Mouse (Mus musculus) neural tube, embryonic 15.5 days (tissue): ENCODE data around the gene Lrrc8d. TPM values are rescaled to one million over a fixed set of nuclear protein-coding genes. Genes with fewer than 3 reads are reported as not detected.
A peak's percentile ranks its signal among the peaks of the same experiment; 100 is the strongest.

Experiments
- ATAC-seq: fragments of 200-750 bp; cut with Nextera tagmentation; 2 replicates; pipeline ENCODE4 v1.8.0; 2017; ENCODE audit warnings: mild to moderate bottlenecking, moderate TSS enrichment, moderate library complexity; ENCODE audit not compliant: low FRiP score
- H3K27ac ChIP-seq: fragments of 300-500 bp; sonication (generic); replicated peaks from 2 replicates; pipeline ENCODE4 v1.5.1; 2015; ENCODE audit warnings: mild to moderate bottlenecking, inconsistent platforms
- H3K27me3 ChIP-seq: fragments of 300-500 bp; sonication (generic); replicated peaks from 2 replicates; pipeline ENCODE4 v1.6.1; 2015; ENCODE audit warnings: inconsistent platforms
- H3K36me3 ChIP-seq: fragments of 300-500 bp; sonication (generic); 2 replicates; pipeline ENCODE4 v1.6.1; 2015; ENCODE audit warnings: inconsistent platforms
- H3K4me1 ChIP-seq: fragments of 300-500 bp; sonication (generic); 2 replicates; pipeline ENCODE4 v1.6.1; 2015; ENCODE audit warnings: inconsistent platforms
- H3K4me2 ChIP-seq: fragments of 300-500 bp; sonication (generic); 2 replicates; pipeline ENCODE4 v1.6.1; 2015; ENCODE audit warnings: inconsistent platforms, mild to moderate bottlenecking, moderate library complexity
- H3K4me3 ChIP-seq: fragments of 300-500 bp; sonication (generic); replicated peaks from 2 replicates; pipeline ENCODE4 v1.5.1; 2015; ENCODE audit warnings: mild to moderate bottlenecking, inconsistent platforms
- H3K9ac ChIP-seq: fragments of 300-500 bp; sonication (generic); replicated peaks from 2 replicates; pipeline ENCODE4 v1.6.1; 2015; ENCODE audit warnings: mild to moderate bottlenecking, inconsistent platforms
- H3K9me3 ChIP-seq: fragments of 300-500 bp; sonication (generic); replicated peaks from 2 replicates; pipeline ENCODE4 v1.6.1; 2016; ENCODE audit warnings: inconsistent platforms
- WGBS: fragments of 180-500 bp; shearing (Covaris S2); methylation state at CpG from one replicate; pipeline ENCODE4 v1.1.7; 2015; ENCODE audit warnings: mixed read lengths; 5-methylcytosine and 5-hydroxymethylcytosine counted together
- polyA plus RNA-seq: library from polyadenylated mRNA; unstranded; fragments of >200 nt; fragmentation: Nextera tagmentation; extraction: Ambion mirVana; gene quantifications from 2 replicates; pipeline ENCODE4 v1.2.1, GENCODE M21; 2015

Lrrc8d gene
- polyA plus RNA-seq, 1 experiment from 2014 or later = 29.4 TPM

- H3K36me3 ChIP-seq = no peaks in the 10 kb centered on the region
- H3K9me3 ChIP-seq = no peaks in the 10 kb centered on the region
- H3K4me1 ChIP-seq = peaks cover 55% of the 10 kb centered on the region
- no peak overlapping the region for H3K4me2 ChIP-seq
- 46% methylated on average over 9 of the region's 9 CpGs for WGBS
- no peaks in the 10 kb centered on the region for H3K27me3 ChIP-seq
- H3K4me3 ChIP-seq = no peak overlapping the region
- H3K27ac ChIP-seq = peak overlapping the region; percentile 54; the same call in 1 of the 2 replicates
- H3K9ac ChIP-seq = no peak overlapping the region
- no peak for ATAC-seq
Measured at GRCm38 (mm10) chr5:105704573-105704972, 4.8 kb downstream of the Lrrc8d start.

- Histone ChIP-seq H3K4me1 (peaks cover 55% of the 10 kb centered on the region), H3K4me2 (no peak overlapping the region), H3K36me3 (no peaks in the 10 kb centered on the region), H3K9me3 (no peaks in the 10 kb centered on the region), H3K27me3 (no peaks in the 10 kb centered on the region), H3K4me3 (no peak overlapping the region), H3K27ac (no peak overlapping the region), H3K9ac (no peak overlapping the region)
- WGBS = 67% methylated on average over 11 of the region's 11 CpGs
- no peak for ATAC-seq
Measured at GRCm38 (mm10) chr5:105706635-105707034, 6.9 kb downstream of the Lrrc8d start.

GRCm38 (mm10) chr5:105708276-105708675 lies 8.5 kb downstream of the Lrrc8d start:
- Histone ChIP-seq H3K4me2 (no peak overlapping the region), H3K27ac (no peak overlapping the region), H3K9ac (no peak overlapping the region), H3K36me3 (no peaks in the 10 kb centered on the region), H3K4me1 (peaks cover 44% of the 10 kb centered on the region), H3K4me3 (no peak overlapping the region), H3K9me3 (no peaks in the 10 kb centered on the region), H3K27me3 (no peaks in the 10 kb centered on the region)
- 91% methylated on average over 5 of the region's 5 CpGs for WGBS
- no peak for ATAC-seq

DNA sequence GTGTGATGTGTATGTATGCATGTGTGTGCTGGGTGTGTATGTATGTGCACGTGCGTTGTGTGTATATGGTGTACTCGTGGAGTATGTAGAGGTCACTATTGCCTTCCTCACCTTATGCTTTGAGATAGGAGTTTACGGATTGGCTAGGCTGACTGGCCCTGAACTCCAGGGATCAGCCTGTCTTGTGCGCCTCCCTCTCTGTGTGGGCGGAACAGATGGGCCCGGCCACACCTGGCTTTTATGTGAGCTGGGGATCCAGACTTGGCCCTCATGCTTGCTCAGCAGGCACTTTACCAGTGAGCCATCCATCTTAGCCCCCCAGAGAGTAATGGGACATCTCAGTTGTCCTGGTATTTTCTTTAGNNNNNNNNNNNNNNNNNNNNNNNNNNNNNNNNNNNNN lies 10.7 kb downstream of the Lrrc8d start:
- H3K4me1 ChIP-seq = peaks cover 35% of the 10 kb centered on the region
- H3K9me3 ChIP-seq = no peaks in the 10 kb centered on the region
- H3K36me3 ChIP-seq = no peaks in the 10 kb centered on the region
- H3K4me3 ChIP-seq = no peak overlapping the region
- no peak overlapping the region for H3K4me2 ChIP-seq
- WGBS = 79% methylated on average over 7 of the region's 7 CpGs
- ATAC-seq = no peak
- H3K9ac ChIP-seq = no peak overlapping the region
- no peaks in the 10 kb centered on the region for H3K27me3 ChIP-seq
- H3K27ac ChIP-seq = no peak overlapping the region

GRCm38 (mm10) chr5:105714446-105714845 lies 14.7 kb downstream of the Lrrc8d start:
- H3K9me3 ChIP-seq = no peaks in the 10 kb centered on the region
- WGBS = 79% methylated on average over 6 of the region's 6 CpGs
- H3K9ac ChIP-seq = no peak overlapping the region; the same call in 1 of the 2 replicates
- H3K4me2 ChIP-seq = no peak overlapping the region
- H3K4me3 ChIP-seq = no peak overlapping the region
- peak overlapping the region; percentile 75 for H3K27ac ChIP-seq
- no peaks in the 10 kb centered on the region for H3K27me3 ChIP-seq
- H3K4me1 ChIP-seq = peaks cover 55% of the 10 kb centered on the region
- no peak for ATAC-seq
- no peaks in the 10 kb centered on the region for H3K36me3 ChIP-seq

- Histone ChIP-seq H3K9me3 (no peaks in the 10 kb centered on the region), H3K9ac (no peak overlapping the region), H3K36me3 (no peaks in the 10 kb centered on the region), H3K27ac (peak overlapping the region; percentile 75), H3K4me3 (no peak overlapping the region), H3K4me1 (peaks cover 55% of the 10 kb centered on the region), H3K4me2 (peak overlapping the region; percentile 11), H3K27me3 (no peaks in the 10 kb centered on the region)
- 82% methylated on average over 8 of the region's 8 CpGs for WGBS
- ATAC-seq = no peak
Measured at GRCm38 (mm10) chr5:105715095-105715494, 15.3 kb downstream of the Lrrc8d start.

- Histone ChIP-seq H3K27me3 (no peaks in the 10 kb centered on the region), H3K9ac (no peak overlapping the region), H3K27ac (peak overlapping the region; percentile 75), H3K9me3 (no peaks in the 10 kb centered on the region), H3K4me1 (peaks cover 50% of the 10 kb centered on the region), H3K4me3 (no peak overlapping the region), H3K4me2 (peak overlapping the region; percentile 11), H3K36me3 (no peaks in the 10 kb centered on the region)
- peak; percentile 49; the same call in 1 of the 2 replicates for ATAC-seq
- 47% methylated on average over 10 of the region's 10 CpGs for WGBS
Measured at GRCm38 (mm10) chr5:105715531-105716124, 15.9 kb downstream of the Lrrc8d start.

GRCm38 (mm10) chr5:105717294-105717693 lies 17.5 kb downstream of the Lrrc8d start:
- Histone ChIP-seq H3K4me3 (no peak overlapping the region), H3K27ac (peak overlapping the region; percentile 72), H3K36me3 (no peaks in the 10 kb centered on the region), H3K9me3 (no peaks in the 10 kb centered on the region), H3K4me1 (peaks cover 48% of the 10 kb centered on the region), H3K9ac (no peak overlapping the region), H3K4me2 (no peak overlapping the region), H3K27me3 (no peaks in the 10 kb centered on the region)
- 60% methylated on average over 7 of the region's 7 CpGs for WGBS
- 0 out of 2 replicates have a peak, but pooled peaks have one; percentile 12 for ATAC-seq

- Histone ChIP-seq H3K9me3 (no peaks in the 10 kb centered on the region), H3K27me3 (no peaks in the 10 kb centered on the region), H3K9ac (no peak overlapping the region), H3K27ac (peak overlapping the region; percentile 58; the same call in 1 of the 2 replicates), H3K36me3 (no peaks in the 10 kb centered on the region), H3K4me1 (peaks cover 46% of the 10 kb centered on the region), H3K4me2 (no peak overlapping the region), H3K4me3 (no peak overlapping the region)
- WGBS = 66% methylated on average over 11 of the region's 11 CpGs
- ATAC-seq = no peak
Measured at GRCm38 (mm10) chr5:105718138-105718670, 18.4 kb downstream of the Lrrc8d start.

- Histone ChIP-seq H3K9ac (no peak overlapping the region), H3K4me1 (peaks cover 26% of the 10 kb centered on the region), H3K9me3 (no peaks in the 10 kb centered on the region), H3K27ac (no peak overlapping the region), H3K4me2 (no peak overlapping the region), H3K27me3 (no peaks in the 10 kb centered on the region), H3K36me3 (no peaks in the 10 kb centered on the region), H3K4me3 (no peak overlapping the region)
- no peak for ATAC-seq
- 85% methylated on average over 4 of the region's 4 CpGs for WGBS
Measured at GRCm38 (mm10) chr5:105721267-105721666, 21.5 kb downstream of the Lrrc8d start.

GRCm38 (mm10) chr5:105722807-105723206 lies 23.0 kb downstream of the Lrrc8d start:
- WGBS = 78% methylated on average over 11 of the region's 11 CpGs
- Histone ChIP-seq H3K9ac (no peak overlapping the region), H3K4me3 (no peak overlapping the region), H3K27ac (no peak overlapping the region), H3K9me3 (no peaks in the 10 kb centered on the region), H3K36me3 (no peaks in the 10 kb centered on the region), H3K4me2 (no peak overlapping the region), H3K4me1 (peaks cover 11% of the 10 kb centered on the region), H3K27me3 (no peaks in the 10 kb centered on the region)
- ATAC-seq = no peak

DNA sequence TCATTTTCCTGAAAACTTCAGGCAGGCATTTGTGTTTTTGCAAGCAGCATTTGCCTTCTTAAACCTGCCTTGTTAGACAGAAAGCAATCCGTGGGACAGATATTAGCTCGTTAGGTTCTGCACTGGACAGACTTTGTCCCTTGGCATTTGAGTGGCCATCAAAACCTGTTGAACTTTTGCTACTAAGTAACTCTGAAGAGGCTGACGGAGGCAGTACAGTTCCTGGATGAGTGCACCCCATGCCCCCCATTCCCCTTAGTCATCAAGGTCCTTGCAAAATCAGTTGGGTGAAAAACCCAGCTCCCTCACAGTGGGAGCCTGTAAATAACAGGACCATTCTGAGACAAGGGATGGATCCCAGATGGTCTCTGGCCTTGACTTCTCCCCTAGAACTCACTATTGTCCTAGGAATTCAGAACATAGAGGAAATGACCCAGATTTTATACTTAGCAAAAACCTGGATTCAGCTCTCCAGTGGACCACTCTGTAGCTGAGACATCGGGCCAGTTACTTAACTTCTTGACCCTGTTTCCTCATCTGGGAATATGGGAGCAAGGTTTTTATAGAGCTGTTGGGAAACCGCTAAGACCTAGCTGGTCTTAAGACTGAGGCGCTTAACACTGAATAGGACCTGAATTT lies 30.5 kb downstream of the Lrrc8d start:
- 90% methylated on average over 6 of the region's 6 CpGs for WGBS

More for the DNA sequence above, 30.5 kb downstream of the Lrrc8d start:
- no peaks in the 10 kb centered on the region for H3K9me3 ChIP-seq
- no peaks in the 10 kb centered on the region for H3K27me3 ChIP-seq
- no peak for ATAC-seq
- 0 out of 2 replicates have a peak, but pooled peaks cover 5% of the 10 kb centered on the region for H3K36me3 ChIP-seq
- peaks cover 17% of the 10 kb centered on the region for H3K4me1 ChIP-seq
- H3K4me2 ChIP-seq = no peak overlapping the region
- no peak overlapping the region for H3K4me3 ChIP-seq
- H3K27ac ChIP-seq = no peak overlapping the region
- no peak overlapping the region for H3K9ac ChIP-seq
